Mouse (Mus musculus) liver, embryonic 11.5 days (tissue): ENCODE results near the gene Dazl. TPM values are rescaled to one million over a fixed set of nuclear protein-coding genes. Genes with fewer than 3 reads are reported as not detected.
"Not testable (repeated sequence)": the region's sequence is repeated elsewhere in the genome, so short reads cannot be mapped to it uniquely, and the experiment has no call there.

ENCODE experiments used
- ATAC-seq: fragments of 200-750 bp; cut with Nextera tagmentation; replicated peaks from 2 replicates; pipeline ENCODE4 v1.8.0; 2017; ENCODE audit warnings: moderate number of reproducible peaks, mild to moderate bottlenecking, moderate TSS enrichment, moderate library complexity; ENCODE audit not compliant: low FRiP score
- DNase-seq: peaks from one replicate; pipeline ENCODE4 v3.0.0-alpha.2; 2017; ENCODE audit warnings: low spot score
- H3K27ac ChIP-seq: fragments of 300-500 bp; sonication (generic); 2 replicates; pipeline ENCODE4 v1.5.1; 2014; ENCODE audit warnings: mild to moderate bottlenecking, low read depth, low read length, control low read depth
- H3K27me3 ChIP-seq: fragments of 300-500 bp; sonication (generic); replicated peaks from 2 replicates; pipeline ENCODE4 v1.6.1; 2014; ENCODE audit warnings: low read length, mixed read lengths; ENCODE audit not compliant: control insufficient read depth, insufficient read depth
- H3K36me3 ChIP-seq: fragments of 300-500 bp; sonication (generic); 2 replicates; pipeline ENCODE4 v1.6.1; 2014; ENCODE audit warnings: mild to moderate bottlenecking, low read length, moderate library complexity, mixed read lengths; ENCODE audit not compliant: control insufficient read depth, insufficient read depth
- H3K4me1 ChIP-seq: fragments of 300-500 bp; sonication (generic); replicated peaks from 2 replicates; pipeline ENCODE4 v1.6.1; 2014; ENCODE audit warnings: low read length, mixed read lengths; ENCODE audit not compliant: control insufficient read depth, insufficient read depth
- H3K4me2 ChIP-seq: fragments of 300-500 bp; sonication (generic); 2 replicates; pipeline ENCODE4 v1.6.1; 2014; ENCODE audit warnings: mild to moderate bottlenecking, control low read depth, moderate library complexity
- H3K4me3 ChIP-seq: fragments of 300-500 bp; sonication (generic); 2 replicates; pipeline ENCODE4 v1.5.1; 2014; ENCODE audit warnings: low read depth, low read length, control low read depth
- H3K9ac ChIP-seq: fragments of 300-500 bp; sonication (generic); 2 replicates; pipeline ENCODE4 v1.6.1; 2014; ENCODE audit warnings: low read depth, low read length, control low read depth
- H3K9me3 ChIP-seq: fragments of 300-500 bp; sonication (generic); 2 replicates; pipeline ENCODE4 v1.6.1; 2016; ENCODE audit warnings: low read length, inconsistent platforms, mixed read lengths; ENCODE audit not compliant: control insufficient read depth
- WGBS: fragments of 180-500 bp; shearing (Covaris S2); extraction: QIAGEN DNeasy Blood & Tissue Kit; methylation state at CpG from one replicate; pipeline ENCODE4 v1.1.7; 2014; 5-methylcytosine and 5-hydroxymethylcytosine counted together
- polyA plus RNA-seq: library from polyadenylated mRNA; unstranded; fragments of >200 nt; fragmentation: Nextera tagmentation; extraction: Ambion mirVana; gene quantifications from 2 replicates; pipeline ENCODE4 v1.2.1, GENCODE M21; 2014

The Dazl gene
- polyA plus RNA-seq, 1 experiment from 2014 or later = 0.45 TPM

- ATAC-seq = no peak
- no peak overlapping the region for H3K9ac ChIP-seq
- no peak overlapping the region for H3K4me2 ChIP-seq
- H3K4me1 ChIP-seq = no peaks in the 10 kb centered on the region
- H3K27ac ChIP-seq = no peak overlapping the region
- no peaks in the 10 kb centered on the region for H3K9me3 ChIP-seq
- H3K4me3 ChIP-seq = no peak overlapping the region
- no peak for DNase-seq
- no peaks in the 10 kb centered on the region for H3K27me3 ChIP-seq
- H3K36me3 ChIP-seq = no peaks in the 10 kb centered on the region
- 33% methylated on average over 11 of the region's 11 CpGs for WGBS
These were observed 6.9 kb upstream of the Dazl start for GRCm38 (mm10) chr17:50300171-50300841.

- DNase-seq (no peak), ATAC-seq (no peak)
- H3K4me1 ChIP-seq = no peaks in the 10 kb centered on the region
- no peak overlapping the region for H3K9ac ChIP-seq
- H3K27ac ChIP-seq = no peak overlapping the region
- no peak overlapping the region for H3K4me3 ChIP-seq
- no peak overlapping the region for H3K4me2 ChIP-seq
- no peaks in the 10 kb centered on the region; the same call in 1 of the 2 replicates for H3K9me3 ChIP-seq
- no peaks in the 10 kb centered on the region for H3K36me3 ChIP-seq
- WGBS = 87% methylated on average over 7 of the region's 7 CpGs
- no peaks in the 10 kb centered on the region for H3K27me3 ChIP-seq
These were observed 5.4 kb upstream of the Dazl start for GRCm38 (mm10) chr17:50298821-50299220.

- H3K36me3 ChIP-seq = 0 out of 2 replicates have a peak, but pooled peaks cover 2% of the 10 kb centered on the region
- H3K27me3 ChIP-seq = no peaks in the 10 kb centered on the region
- no peak overlapping the region for H3K9ac ChIP-seq
- H3K4me1 ChIP-seq = no peaks in the 10 kb centered on the region
- WGBS = 86% methylated on average over 12 of the region's 12 CpGs
- peaks cover 7% of the 10 kb centered on the region for H3K9me3 ChIP-seq
- H3K27ac ChIP-seq = no peak overlapping the region
- no peak overlapping the region for H3K4me2 ChIP-seq
- no peak for DNase-seq
- H3K4me3 ChIP-seq = no peak overlapping the region
- ATAC-seq = no peak
These were observed 1.3 kb upstream of the Dazl start for GRCm38 (mm10) chr17:50294726-50295125.

DNA sequence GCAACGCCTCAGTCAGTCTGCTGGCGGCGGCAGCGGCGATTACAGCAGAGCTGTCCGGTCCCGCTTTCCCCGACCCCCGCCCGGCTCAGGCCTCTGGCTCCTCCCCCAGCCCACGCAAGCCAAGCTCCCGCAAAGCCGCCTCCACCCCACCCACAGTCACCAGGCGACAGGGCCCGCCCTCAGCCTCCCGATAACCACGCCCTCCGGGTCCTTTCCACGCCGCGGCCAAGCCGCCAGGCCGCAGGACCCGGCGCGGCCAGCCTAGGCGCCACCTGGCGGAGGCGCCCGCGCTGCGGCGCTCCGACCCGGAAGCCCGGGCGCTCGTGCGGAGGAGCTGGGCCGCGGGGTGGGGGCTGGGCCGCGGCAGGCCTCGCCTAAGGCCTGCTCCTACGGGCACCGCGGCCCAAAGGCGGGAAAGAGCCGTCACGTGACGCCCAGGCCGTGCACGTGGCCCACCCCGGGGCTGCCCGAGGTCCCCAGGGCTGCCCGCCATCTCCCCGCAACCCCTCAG, 720 bp downstream of the Dazl start:
- H3K4me2 ChIP-seq = peak overlapping the region; percentile 66
- ATAC-seq (peak; percentile 94), DNase-seq (peak; percentile 87)
- H3K9me3 ChIP-seq = peaks cover 7% of the 10 kb centered on the region
- H3K27ac ChIP-seq = peak overlapping the region; percentile 48
- WGBS = 7% methylated on average over 45 of the region's 57 CpGs
- 0 out of 2 replicates have a peak, but pooled peaks cover 2% of the 10 kb centered on the region for H3K36me3 ChIP-seq
- H3K9ac ChIP-seq = peak overlapping the region; percentile 58
- H3K4me1 ChIP-seq = no peaks in the 10 kb centered on the region
- H3K4me3 ChIP-seq = peak overlapping the region; percentile 57
- no peaks in the 10 kb centered on the region for H3K27me3 ChIP-seq

DNA sequence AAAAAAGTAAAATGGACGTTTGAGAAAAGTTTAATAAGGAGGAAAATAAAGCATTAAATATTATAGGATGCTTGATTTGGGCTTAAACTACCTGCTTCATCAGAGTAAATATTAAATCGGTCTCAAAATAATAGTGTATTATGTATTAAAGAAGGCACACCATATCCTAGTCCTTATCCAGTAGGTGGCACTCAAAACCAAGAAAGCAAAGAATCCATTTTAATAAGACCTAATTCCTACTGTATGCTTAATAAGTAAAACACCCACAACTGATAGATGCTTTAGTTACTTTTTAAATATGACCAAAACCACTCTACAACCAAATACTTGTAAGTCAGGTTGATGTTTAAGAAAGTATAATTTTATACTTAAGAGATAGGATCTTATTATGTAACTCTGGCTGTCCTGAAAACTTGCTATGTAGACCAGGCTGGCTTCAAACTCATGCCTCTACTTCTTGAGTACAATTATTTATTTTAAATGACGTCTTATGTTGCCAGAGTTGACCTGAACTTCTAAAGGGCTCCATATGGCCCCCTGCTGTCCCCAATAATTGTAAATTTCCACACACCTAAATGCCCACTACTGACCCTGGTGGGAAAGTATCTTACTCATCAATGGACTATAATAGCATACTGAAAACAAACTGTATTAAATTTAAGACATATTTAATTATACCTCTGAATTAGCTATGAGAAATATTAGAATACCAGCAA, 1.8 kb downstream of the Dazl start:
- no peak overlapping the region for H3K9ac ChIP-seq
- no peak for ATAC-seq
- H3K4me3 ChIP-seq = no peak overlapping the region
- peaks cover 7% of the 10 kb centered on the region for H3K9me3 ChIP-seq
- no peak overlapping the region for H3K27ac ChIP-seq
- no peaks in the 10 kb centered on the region for H3K4me1 ChIP-seq
- WGBS = 18% methylated on average over 3 of the region's 3 CpGs
- H3K27me3 ChIP-seq = no peaks in the 10 kb centered on the region
- DNase-seq = no peak
- no peak overlapping the region for H3K4me2 ChIP-seq
- H3K36me3 ChIP-seq = 0 out of 2 replicates have a peak, but pooled peaks cover 2% of the 10 kb centered on the region

- H3K9ac ChIP-seq = no peak overlapping the region
- no peaks in the 10 kb centered on the region for H3K36me3 ChIP-seq
- H3K4me2 ChIP-seq = no peak overlapping the region
- ATAC-seq = no peak
- no peak overlapping the region for H3K27ac ChIP-seq
- no peaks in the 10 kb centered on the region for H3K27me3 ChIP-seq
- DNase-seq = no peak
- no peaks in the 10 kb centered on the region for H3K9me3 ChIP-seq
- H3K4me3 ChIP-seq = no peak overlapping the region
- WGBS = 68% methylated on average over 6 of the region's 6 CpGs
- no peaks in the 10 kb centered on the region for H3K4me1 ChIP-seq
These were observed 8.6 kb downstream of the Dazl start for GRCm38 (mm10) chr17:50284845-50285244.

DNA sequence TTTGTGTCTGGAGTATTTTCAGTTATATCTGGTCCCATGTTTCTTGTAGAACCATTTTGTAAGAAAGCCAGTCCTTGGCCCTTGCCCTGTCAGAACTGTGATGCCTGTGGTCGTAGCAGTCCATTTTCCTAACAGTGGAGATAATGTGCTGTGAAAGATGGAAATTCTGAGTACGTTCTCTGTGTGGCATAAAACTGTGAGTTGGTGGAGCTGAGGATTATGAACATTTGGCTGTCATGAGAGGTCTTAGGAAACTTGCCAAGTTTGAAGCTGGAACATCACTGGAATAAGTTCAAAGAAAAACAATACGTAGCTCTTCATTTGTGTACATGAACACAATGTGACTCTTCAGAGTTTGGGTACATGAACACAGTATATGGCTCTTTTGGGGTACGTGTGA, 31.8 kb downstream of the Dazl start:
- H3K27ac ChIP-seq, H3K4me2 ChIP-seq, H3K27me3 ChIP-seq, H3K36me3 ChIP-seq, ATAC-seq, H3K4me3 ChIP-seq, H3K9me3 ChIP-seq, H3K9ac ChIP-seq, DNase-seq, H3K4me1 ChIP-seq: not testable (repeated sequence)
- 81% methylated on average over 4 of the region's 4 CpGs for WGBS

DNA sequence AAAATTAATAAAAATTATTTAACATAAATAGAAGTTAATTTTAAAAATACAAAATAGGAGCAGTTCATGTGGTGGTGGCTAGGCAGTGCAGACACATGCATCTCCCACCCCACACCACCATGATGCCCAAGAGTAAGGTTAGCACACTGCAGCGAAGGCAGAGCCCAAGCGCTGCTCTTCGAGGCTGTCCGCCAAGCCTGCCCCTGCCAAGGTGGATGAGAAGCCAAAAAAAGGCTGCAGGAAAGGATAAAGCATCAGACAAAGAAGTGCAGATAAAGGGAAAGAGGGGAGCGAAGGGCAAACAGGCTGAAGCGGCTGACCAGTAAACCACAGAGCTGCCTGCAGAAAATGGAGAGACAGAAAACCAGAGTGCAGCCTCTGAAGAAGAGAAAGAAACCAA, 32.6 kb downstream of the Dazl start:
- Histone ChIP-seq H3K4me1 (no peaks in the 10 kb centered on the region), H3K27me3 (no peaks in the 10 kb centered on the region), H3K4me3 (no peak overlapping the region), H3K27ac (no peak overlapping the region), H3K9ac (no peak overlapping the region), H3K9me3 (no peaks in the 10 kb centered on the region), H3K4me2 (no peak overlapping the region), H3K36me3 (no peaks in the 10 kb centered on the region)
- DNase-seq (no peak), ATAC-seq (no peak)
- WGBS = 84% methylated on average over 6 of the region's 6 CpGs
